Mouse (Mus musculus) CH12.LX (cell line): ENCODE results near the gene Lca5l. TPM values are rescaled to one million over a fixed set of nuclear protein-coding genes. Genes with fewer than 3 reads are reported as not detected.

ENCODE experiments used
- DNase-seq: peaks from one replicate; pipeline ENCODE4 v3.0.0-alpha.2; 2013; ENCODE audit errors: extremely low read depth
- H3K27ac ChIP-seq: 2 replicates; pipeline ENCODE4 v1.5.1; 2012; ENCODE audit warnings: low read depth, mild to moderate bottlenecking, control low read depth, moderate library complexity; ENCODE audit not compliant: insufficient read depth
- H3K27me3 ChIP-seq: replicated peaks from 2 replicates; pipeline ENCODE3; 2012; ENCODE audit warnings: inconsistent platforms
- H3K36me3 ChIP-seq, 2 experiments: replicated peaks in 1 of 2; 2 replicates each; pipeline versions ENCODE3 to v1.6.1; 2012; ENCODE audit warnings: inconsistent platforms in 1 of 2, low read length in 1 of 2, mild to moderate bottlenecking in 1 of 2, mixed read lengths in 1 of 2, moderate library complexity in 1 of 2; ENCODE audit not compliant: control insufficient read depth in 1 of 2, insufficient read depth in 1 of 2
- H3K4me1 ChIP-seq, 2 experiments: 2 replicates each; pipeline ENCODE4 v1.6.1; 2012; ENCODE audit warnings: inconsistent platforms in 1 of 2, moderate library complexity in 1 of 2; ENCODE audit not compliant: insufficient read depth in 2 of 2, control insufficient read depth in 1 of 2
- H3K4me2 ChIP-seq: 2 replicates; pipeline ENCODE4 v1.6.1; 2012; ENCODE audit warnings: low read depth, mild to moderate bottlenecking, control low read depth; ENCODE audit not compliant: poor library complexity, insufficient read depth, severe bottlenecking
- H3K4me3 ChIP-seq, 3 experiments: fragments of 150-350 bp in 1 of 3; sonication (generic) in 1 of 3; replicated peaks in 1 of 3; 2 replicates each; pipeline versions ENCODE3 to v1.5.1; 2011 to 2012; ENCODE audit warnings: low read depth in 2 of 3, low read length in 2 of 3, mild to moderate bottlenecking in 2 of 3, moderate library complexity in 2 of 3, control low read depth in 1 of 3, improper control_type of control experiment in 1 of 3, inconsistent platforms in 1 of 3, mixed read lengths in 1 of 3; ENCODE audit not compliant: poor library complexity in 1 of 3
- H3K79me2 ChIP-seq: replicated peaks from 2 replicates; pipeline ENCODE4 v1.6.1; 2012; ENCODE audit warnings: mild to moderate bottlenecking, moderate library complexity; ENCODE audit not compliant: control insufficient read depth, poor library complexity, insufficient read depth, severe bottlenecking; ENCODE audit errors: extremely low read depth
- H3K9ac ChIP-seq: 2 replicates; pipeline ENCODE4 v1.6.1; 2012; ENCODE audit warnings: low read depth, mild to moderate bottlenecking, control low read depth, moderate library complexity; ENCODE audit not compliant: insufficient read depth
- H3K9me3 ChIP-seq: replicated peaks from 2 replicates; pipeline ENCODE3; 2012; ENCODE audit warnings: low read length, inconsistent platforms, mixed read lengths
- CHD1 ChIP-seq: IDR thresholded peaks from 2 replicates; pipeline ENCODE4 v1.6.1; 2012; ENCODE audit warnings: low read depth, low read length, improper control_type of control experiment, inconsistent platforms
- CHD2 ChIP-seq: IDR thresholded peaks from 2 replicates; pipeline ENCODE4 v1.6.1; 2011; ENCODE audit warnings: low read length, improper control_type of control experiment
- E2F4 ChIP-seq: IDR thresholded peaks from 2 replicates; pipeline ENCODE4 v1.6.1; 2011; ENCODE audit warnings: low read depth, low read length, improper control_type of control experiment; ENCODE audit not compliant: insufficient replicate concordance
- ELF1 ChIP-seq: IDR thresholded peaks from 2 replicates; pipeline ENCODE4 v1.6.1; 2014; ENCODE audit warnings: low read depth, mild to moderate bottlenecking, inconsistent platforms, low read length, improper control_type of control experiment
- ETS1 ChIP-seq: conservative IDR thresholded peaks from 2 replicates; pipeline ENCODE4 v1.6.1; 2012; ENCODE audit warnings: low read depth, mild to moderate bottlenecking, inconsistent platforms, low read length, improper control_type of control experiment, moderate library complexity
- GABPA ChIP-seq: IDR thresholded peaks from 2 replicates; pipeline ENCODE4 v1.6.1; 2012; ENCODE audit warnings: low read depth, low read length, improper control_type of control experiment, inconsistent platforms; ENCODE audit not compliant: insufficient replicate concordance
- JUN ChIP-seq: IDR thresholded peaks from 2 replicates; pipeline ENCODE4 v1.6.1; 2011; ENCODE audit warnings: low read depth, mild to moderate bottlenecking, low read length, improper control_type of control experiment, moderate library complexity; ENCODE audit not compliant: insufficient read depth
- JUND ChIP-seq: conservative IDR thresholded peaks from 2 replicates; pipeline ENCODE4 v1.6.1; 2011; ENCODE audit warnings: low read depth, low read length, improper control_type of control experiment
- KAT2A ChIP-seq: IDR thresholded peaks from 2 replicates; pipeline ENCODE4 v1.6.1; 2012; ENCODE audit warnings: low read length, improper control_type of control experiment, inconsistent platforms; ENCODE audit not compliant: insufficient replicate concordance
- MAX ChIP-seq: IDR thresholded peaks from 2 replicates; pipeline ENCODE4 v1.6.1; 2011; ENCODE audit warnings: low read length, improper control_type of control experiment
- MAZ ChIP-seq: IDR thresholded peaks from 2 replicates; pipeline ENCODE4 v1.6.1; 2012; ENCODE audit warnings: low read depth, mild to moderate bottlenecking, inconsistent platforms, low read length, improper control_type of control experiment, moderate library complexity
- NELFE ChIP-seq: IDR thresholded peaks from 2 replicates; pipeline ENCODE4 v1.6.1; 2011; ENCODE audit warnings: low read depth, low read length, improper control_type of control experiment
- POLR2A ChIP-seq: IDR thresholded peaks from 2 replicates; pipeline ENCODE4 v1.6.1; 2011; ENCODE audit warnings: low read depth, mild to moderate bottlenecking, improper control_type of control experiment, low read length
- POLR2AphosphoS2 ChIP-seq: IDR thresholded peaks from 2 replicates; pipeline ENCODE4 v1.6.1; 2011; ENCODE audit warnings: low read depth, low read length, improper control_type of control experiment
- RAD21 ChIP-seq: IDR thresholded peaks from 2 replicates; pipeline ENCODE4 v1.6.1; 2011; ENCODE audit warnings: low read depth, mild to moderate bottlenecking, low read length, improper control_type of control experiment, moderate library complexity
- RCOR1 ChIP-seq: conservative IDR thresholded peaks from 2 replicates; pipeline ENCODE4 v1.6.1; 2012; ENCODE audit warnings: low read depth, mild to moderate bottlenecking, inconsistent platforms, low read length, improper control_type of control experiment
- SMC3 ChIP-seq: IDR thresholded peaks from 2 replicates; pipeline ENCODE4 v1.6.1; 2011; ENCODE audit warnings: low read depth, low read length, improper control_type of control experiment
- UBTF ChIP-seq: IDR thresholded peaks from 2 replicates; pipeline ENCODE4 v1.6.1; 2012; ENCODE audit warnings: low read depth, mild to moderate bottlenecking, inconsistent platforms, low read length, improper control_type of control experiment, moderate library complexity
- USF1 ChIP-seq: IDR thresholded peaks from 2 replicates; pipeline ENCODE4 v1.6.1; 2014; ENCODE audit warnings: low read depth, mild to moderate bottlenecking, inconsistent platforms, low read length, improper control_type of control experiment
- ZC3H11A ChIP-seq: IDR thresholded peaks from 2 replicates; pipeline ENCODE4 v1.6.1; 2012; ENCODE audit warnings: low read depth, mild to moderate bottlenecking, inconsistent platforms, low read length, improper control_type of control experiment
- ZNF384 ChIP-seq: IDR thresholded peaks from 2 replicates; pipeline ENCODE4 v1.6.1; 2012; ENCODE audit warnings: low read depth, low read length, improper control_type of control experiment, inconsistent platforms
- dilution Hi-C: fragments of 300-500 bp; cut with MboI; formaldehyde crosslinking; loops from 2 replicates; pipeline ENCODE4 v1.14.3; 2020; ENCODE audit warnings: low sequenced_read_pairs; ENCODE audit not compliant: extremely low pct_unique_long_range_greater_than_20kb, extremely low pct_ligation_motif_present
- in situ Hi-C: fragments of 300-500 bp; cut with MboI; formaldehyde crosslinking; loops from 3 replicates; pipeline ENCODE4 v1.14.3; 2019; ENCODE audit warnings: low sequenced_read_pairs, low pct_ligation_motif_present, low pct_unique_long_range_greater_than_20kb, mixed read lengths
- polyA plus RNA-seq: library from polyadenylated mRNA; unstranded; fragments of >175 nt; gene quantifications from 2 replicates; pipeline ENCODE4 v1.2.1, GENCODE M21; 2012; ENCODE audit warnings: low read depth; ENCODE audit not compliant: insufficient read length
- total RNA-seq, 2 experiments: library from RNA; depleted of rRNA; stranded (reverse); fragments of 300-350 nt in 1 of 2; fragments of >200 nt in 1 of 2; gene quantifications; 2 replicates each; pipeline ENCODE4 v1.2.3; 2012 to 2014

Gene Lca5l
- total and polyA plus RNA-seq, 3 experiments, result 0.04 to 0.33 TPM; not detected in 1

DNA sequence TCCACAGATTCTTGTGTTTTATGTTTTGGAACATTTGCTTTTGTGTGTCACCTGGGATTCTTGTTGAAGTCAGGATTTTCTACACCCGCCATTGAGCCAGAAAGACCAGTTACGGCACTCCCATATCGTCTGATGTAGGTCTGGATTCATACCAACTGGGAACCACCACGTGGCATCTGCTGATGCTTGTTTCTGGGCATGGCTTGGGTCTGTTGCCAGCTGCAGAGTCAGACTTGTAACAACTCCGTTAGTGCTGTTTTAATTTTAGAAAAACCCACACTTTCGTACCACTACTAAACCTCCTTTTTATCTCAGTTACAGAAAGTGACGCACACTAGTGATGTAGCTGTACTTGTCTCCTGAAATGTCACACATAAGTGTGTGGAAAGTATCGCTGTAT is 36.1 kb downstream of the Lca5l start:
- H3K27ac ChIP-seq, result no peak overlapping the region
- no peaks in the 10 kb centered on the region for H3K79me2 ChIP-seq
- no peaks in the 10 kb centered on the region for H3K9me3 ChIP-seq
- H3K36me3 ChIP-seq, result peaks cover 36 to 92% of the 10 kb centered on the region in 2 experiments
- TF ChIP-seq ELF1, result no peak
- no peak for TF ChIP-seq POLR2AphosphoS2
- no peak for TF ChIP-seq POLR2A
- TF ChIP-seq MAZ, result no peak
- no peak for TF ChIP-seq SMC3
- no peak for TF ChIP-seq NELFE
- TF ChIP-seq ZNF384, result no peak
- no peak for TF ChIP-seq JUND
- no peak for TF ChIP-seq MAX
- no peak for TF ChIP-seq UBTF
- TF ChIP-seq E2F4, result no peak
- no peak overlapping the region for H3K4me3 ChIP-seq
- dilution Hi-C loops, result no loop called here
- no peak overlapping the region for H3K9ac ChIP-seq
- H3K4me2 ChIP-seq, result no peak overlapping the region
- no peaks in the 10 kb centered on the region for H3K27me3 ChIP-seq
- in situ Hi-C loops, result loop anchor here (10.0 kb wide), 1 partner anchor 121 kb away; no protein-coding TSS in a partner anchor
- DNase-seq, result no peak
- no peaks in the 10 kb centered on the region for H3K4me1 ChIP-seq

DNA sequence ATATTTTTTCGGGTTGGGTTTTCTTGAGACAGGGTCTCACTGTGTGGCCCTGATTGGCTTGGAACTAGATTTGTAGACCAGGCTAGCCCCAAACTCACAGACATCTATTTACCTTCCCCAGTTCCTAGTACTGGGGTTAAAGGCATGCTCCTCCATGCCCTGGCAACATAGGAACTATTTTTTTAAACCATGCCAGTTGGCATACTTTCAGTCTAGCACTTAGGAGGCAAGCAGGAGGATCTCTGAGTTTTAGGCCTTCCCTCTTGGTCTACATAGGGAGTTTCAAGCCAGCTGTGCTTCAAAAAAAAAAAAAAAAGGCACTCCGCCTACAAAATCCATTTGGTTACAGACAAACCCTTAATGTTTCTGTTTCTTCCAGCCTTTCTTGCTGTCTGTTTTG is 37.6 kb downstream of the Lca5l start:
- no peaks in the 10 kb centered on the region for H3K27me3 ChIP-seq
- dilution Hi-C loops, result no loop called here
- TF ChIP-seq JUND (no peak), CHD2 (no peak), CHD1 (no peak), ZNF384 (no peak), USF1 (no peak), ZC3H11A (no peak), ELF1 (no peak), SMC3 (no peak), RAD21 (no peak), MAX (no peak), RCOR1 (no peak), GABPA (no peak), ETS1 (no peak), KAT2A (no peak), JUN (no peak)
- no peak overlapping the region for H3K4me2 ChIP-seq
- no peak overlapping the region for H3K9ac ChIP-seq
- H3K79me2 ChIP-seq, result no peaks in the 10 kb centered on the region
- H3K4me3 ChIP-seq, result no peak overlapping the region
- H3K36me3 ChIP-seq, result peaks cover 36 to 93% of the 10 kb centered on the region in 2 experiments
- in situ Hi-C loops, result loop anchor here (10.0 kb wide), 1 partner anchor 120 kb away; no protein-coding TSS in a partner anchor
- H3K9me3 ChIP-seq, result no peaks in the 10 kb centered on the region
- H3K4me1 ChIP-seq, result peaks cover 0 to under 1% of the 10 kb centered on the region in 2 experiments; a peak in 1 of 4 replicates
- no peak for DNase-seq
- H3K27ac ChIP-seq, result no peak overlapping the region
